Mouse (Mus musculus) testis, adult 2 months (tissue): Measurements from ENCODE around the gene Rpl39l. TPM values are rescaled to one million over a fixed set of nuclear protein-coding genes. Genes with fewer than 3 reads are reported as not detected.

Experiments used
- H3K27ac ChIP-seq: fragments of 200-500 bp; 2 replicates; pipeline ENCODE4 v1.5.1; 2012; ENCODE audit warnings: low read depth, low read length; ENCODE audit not compliant: control insufficient read depth, insufficient read depth
- H3K27me3 ChIP-seq: fragments of 200-500 bp; 2 replicates; pipeline ENCODE4 v1.6.1; 2012; ENCODE audit warnings: mild to moderate bottlenecking, low read length, moderate library complexity; ENCODE audit not compliant: control insufficient read depth, insufficient read depth
- H3K36me3 ChIP-seq: fragments of 200-500 bp; 2 replicates; pipeline ENCODE4 v1.6.1; 2012; ENCODE audit warnings: mild to moderate bottlenecking, low read length; ENCODE audit not compliant: control insufficient read depth, insufficient read depth
- H3K4me1 ChIP-seq: fragments of 200-500 bp; 2 replicates; pipeline ENCODE4 v1.6.1; 2012; ENCODE audit warnings: low read length; ENCODE audit not compliant: control insufficient read depth, insufficient read depth
- H3K4me3 ChIP-seq: fragments of 200-500 bp; 2 replicates; pipeline ENCODE4 v1.5.1; 2012; ENCODE audit warnings: low read depth, mild to moderate bottlenecking, low read length, moderate library complexity, mixed read lengths; ENCODE audit not compliant: control insufficient read depth
- CTCF ChIP-seq: fragments of 200-500 bp; IDR thresholded peaks from 2 replicates; pipeline ENCODE4 v1.5.1; 2012; ENCODE audit warnings: low read depth, mild to moderate bottlenecking, inconsistent platforms, low read length, moderate library complexity; ENCODE audit not compliant: control insufficient read depth, insufficient read depth, insufficient replicate concordance
- POLR2A ChIP-seq: fragments of 200-500 bp; IDR thresholded peaks from 2 replicates; pipeline ENCODE4 v1.6.1; 2012; ENCODE audit warnings: low read depth, mild to moderate bottlenecking, inconsistent platforms, low read length, moderate library complexity; ENCODE audit not compliant: control insufficient read depth
- polyA plus RNA-seq: library from polyadenylated mRNA; depleted of rRNA; stranded (reverse); fragments of >200 nt; gene quantifications from 2 replicates; pipeline ENCODE4 v1.2.3, GENCODE M21; 2012; rRNA removed

The Rpl39l gene
- polyA plus RNA-seq: 325 and 332 TPM in 2 replicates

- H3K27me3 ChIP-seq: no peaks in the 10 kb centered on the region
- H3K27ac ChIP-seq: peak within 1 kb of the TSS; percentile 98
- H3K36me3 ChIP-seq: no peaks in the 10 kb centered on the region
- H3K4me1 ChIP-seq: peaks cover 3% of the 10 kb centered on the region; the same call in 1 of the 2 replicates
- H3K4me3 ChIP-seq: peak within 1 kb of the TSS; percentile 97
- TF ChIP-seq CTCF (no peak), POLR2A (peak; percentile 85)
Measured at GRCm38 (mm10) chr16:10170005-10170404, at the start of gene Rpl39l. Rpl39l (plus strand) TSS chr16:10170226.

GRCm38 (mm10) chr16:10127586-10127985 lies 42.4 kb upstream of the Rpl39l start:
- Histone ChIP-seq H3K4me3 (no peak overlapping the region), H3K4me1 (no peaks in the 10 kb centered on the region), H3K36me3 (no peaks in the 10 kb centered on the region), H3K27ac (no peak overlapping the region), H3K27me3 (no peaks in the 10 kb centered on the region)
- TF ChIP-seq CTCF: no peak
- TF ChIP-seq POLR2A: no peak

GRCm38 (mm10) chr16:10129052-10129911 lies 40.7 kb upstream of the Rpl39l start:
- H3K4me3 ChIP-seq: no peak overlapping the region
- no peaks in the 10 kb centered on the region for H3K27me3 ChIP-seq
- H3K27ac ChIP-seq: no peak overlapping the region
- no peaks in the 10 kb centered on the region for H3K36me3 ChIP-seq
- TF ChIP-seq CTCF (no peak), POLR2A (no peak)
- no peaks in the 10 kb centered on the region for H3K4me1 ChIP-seq

- H3K36me3 ChIP-seq: no peaks in the 10 kb centered on the region
- TF ChIP-seq POLR2A (no peak), CTCF (no peak)
- H3K4me1 ChIP-seq: no peaks in the 10 kb centered on the region
- H3K27ac ChIP-seq: no peak overlapping the region
- no peak overlapping the region for H3K4me3 ChIP-seq
- H3K27me3 ChIP-seq: no peaks in the 10 kb centered on the region
Measured at GRCm38 (mm10) chr16:10143166-10143565, 26.9 kb upstream of the Rpl39l start.

- no peaks in the 10 kb centered on the region for H3K4me1 ChIP-seq
- TF ChIP-seq CTCF (no peak), POLR2A (no peak)
- H3K36me3 ChIP-seq: no peaks in the 10 kb centered on the region
- H3K27me3 ChIP-seq: no peaks in the 10 kb centered on the region
- H3K4me3 ChIP-seq: no peak overlapping the region
- H3K27ac ChIP-seq: no peak overlapping the region
Measured at GRCm38 (mm10) chr16:10147401-10147800, 22.6 kb upstream of the Rpl39l start.

GRCm38 (mm10) chr16:10169123-10169905 lies 712 bp upstream of the Rpl39l start:
- no peaks in the 10 kb centered on the region for H3K36me3 ChIP-seq
- H3K27ac ChIP-seq: peak overlapping the region; percentile 66
- H3K27me3 ChIP-seq: no peaks in the 10 kb centered on the region
- peaks cover 3% of the 10 kb centered on the region; the same call in 1 of the 2 replicates for H3K4me1 ChIP-seq
- H3K4me3 ChIP-seq: peak overlapping the region; percentile 97; the same call in 1 of the 2 replicates
- TF ChIP-seq CTCF (no peak), POLR2A (no peak)

- Histone ChIP-seq H3K4me3 (peak overlapping the region; percentile 60), H3K27ac (no peak overlapping the region), H3K4me1 (peaks cover 6% of the 10 kb centered on the region; the same call in 1 of the 2 replicates), H3K27me3 (no peaks in the 10 kb centered on the region), H3K36me3 (no peaks in the 10 kb centered on the region)
- no peak for TF ChIP-seq CTCF
- TF ChIP-seq POLR2A: no peak
Measured at GRCm38 (mm10) chr16:10171276-10171675, 1.2 kb downstream of the Rpl39l start.
